Mouse (Mus musculus): ENCODE measurements around the gene Map1lc3b.

DNA sequence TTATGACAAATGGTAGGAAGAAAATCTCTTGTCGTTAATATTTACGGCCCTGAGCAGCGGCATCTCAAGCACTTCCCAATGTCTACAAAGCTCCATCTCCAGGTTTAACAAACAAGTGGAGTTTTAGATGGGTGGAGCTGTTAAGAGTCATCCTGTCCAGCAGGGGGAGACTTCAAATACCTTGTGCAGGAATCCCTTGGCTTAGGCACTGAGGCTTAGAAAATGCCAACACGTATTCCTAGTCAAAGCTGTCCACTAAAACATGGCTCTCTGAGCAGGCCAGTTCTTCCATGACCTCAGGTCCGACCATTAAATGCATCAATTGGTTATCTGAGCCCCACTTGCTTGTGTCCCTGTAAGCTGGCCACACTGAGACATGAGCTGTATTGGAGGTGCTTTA, 17.5 kb downstream of the Map1lc3b start:
- TF ChIP-seq POLR2A (IDR thresholded peaks at IDR 0.05; ENCODE audit: low read depth, low read length), result no peak
- TF ChIP-seq CTCF (IDR thresholded peaks at IDR 0.05; ENCODE audit: extremely low read depth, insufficient read length, insufficient replicate concordance, low read depth, low read length), result peak; percentile 41; the same call in 1 of the 2 replicates
